Mouse (Mus musculus) embryonic fibroblast, embryonic 13.5 days (primary cell): ENCODE measurements around the gene 3100002H09Rik. TPM values are rescaled to one million over a fixed set of nuclear protein-coding genes. Genes with fewer than 3 reads are reported as not detected.

Experiments used
- H3K27ac ChIP-seq: 2 replicates; pipeline ENCODE4 v1.5.1; 2012; ENCODE audit warnings: low read length, control low read depth, inconsistent platforms; ENCODE audit not compliant: insufficient read depth
- H3K4me1 ChIP-seq: 2 replicates; pipeline ENCODE4 v1.6.1; 2011; ENCODE audit warnings: low read length; ENCODE audit not compliant: control insufficient read depth, insufficient read depth
- H3K4me3 ChIP-seq: 2 replicates; pipeline ENCODE4 v1.5.1; 2011; ENCODE audit warnings: mild to moderate bottlenecking, control low read depth, low read length; ENCODE audit not compliant: insufficient read depth
- CTCF ChIP-seq: IDR thresholded peaks from 2 replicates; pipeline ENCODE4 v1.5.1; 2011; ENCODE audit warnings: mild to moderate bottlenecking, control low read depth, low read length, moderate library complexity, borderline replicate concordance; ENCODE audit not compliant: insufficient read depth
- POLR2A ChIP-seq: IDR thresholded peaks from 2 replicates; pipeline ENCODE4 v1.6.1; 2011; ENCODE audit warnings: low read depth, mild to moderate bottlenecking, control low read depth, low read length, moderate library complexity
- polyA plus RNA-seq: library from polyadenylated mRNA; stranded (reverse); fragments of >200 nt; gene quantifications from 2 replicates; pipeline ENCODE4 v1.2.4, GENCODE M21; 2011; ENCODE audit warnings: low read depth; ENCODE audit not compliant: missing spikeins, insufficient read length

Gene 3100002H09Rik
- polyA plus RNA-seq, 1 experiment, result not detected

GRCm38 (mm10) chr4:124603712-124604111, 6.9 kb downstream of the 3100002H09Rik start:
- no peaks in the 10 kb centered on the region for H3K4me1 ChIP-seq
- no peak overlapping the region for H3K4me3 ChIP-seq

GRCm38 (mm10) chr4:124595929-124596328, 14.7 kb downstream of the 3100002H09Rik start:
- Histone ChIP-seq H3K4me3 (no peak overlapping the region), H3K27ac (no peak overlapping the region)
- TF ChIP-seq CTCF, result no peak
- TF ChIP-seq POLR2A, result no peak

More at GRCm38 (mm10) chr4:124603712-124604111, 6.9 kb downstream of the 3100002H09Rik start:
- TF ChIP-seq CTCF, result no peak
- no peak for TF ChIP-seq POLR2A
- H3K27ac ChIP-seq, result no peak overlapping the region

GRCm38 (mm10) chr4:124594933-124595332, 15.7 kb downstream of the 3100002H09Rik start:
- TF ChIP-seq POLR2A (no peak), CTCF (no peak)
- H3K27ac ChIP-seq, result no peak overlapping the region
- H3K4me3 ChIP-seq, result no peak overlapping the region
- no peaks in the 10 kb centered on the region for H3K4me1 ChIP-seq

More at GRCm38 (mm10) chr4:124595929-124596328, 14.7 kb downstream of the 3100002H09Rik start:
- no peaks in the 10 kb centered on the region for H3K4me1 ChIP-seq

- TF ChIP-seq CTCF, result no peak
- TF ChIP-seq POLR2A, result no peak
- Histone ChIP-seq H3K4me1 (no peaks in the 10 kb centered on the region), H3K27ac (no peak overlapping the region)
Observed at GRCm38 (mm10) chr4:124593691-124594090, 16.9 kb downstream of the 3100002H09Rik start.

GRCm38 (mm10) chr4:124593210-124593609, 17.4 kb downstream of the 3100002H09Rik start:
- TF ChIP-seq POLR2A (no peak), CTCF (no peak)
- no peaks in the 10 kb centered on the region for H3K4me1 ChIP-seq
- no peak overlapping the region for H3K4me3 ChIP-seq
- H3K27ac ChIP-seq, result no peak overlapping the region

More at GRCm38 (mm10) chr4:124593691-124594090, 16.9 kb downstream of the 3100002H09Rik start:
- no peak overlapping the region for H3K4me3 ChIP-seq

GRCm38 (mm10) chr4:124592241-124592640, 18.4 kb downstream of the 3100002H09Rik start:
- Histone ChIP-seq H3K27ac (no peak overlapping the region), H3K4me1 (no peaks in the 10 kb centered on the region), H3K4me3 (no peak overlapping the region)
- TF ChIP-seq CTCF (no peak), POLR2A (no peak)

- TF ChIP-seq POLR2A (no peak), CTCF (no peak)
Observed at GRCm38 (mm10) chr4:124580695-124581094, 29.9 kb downstream of the 3100002H09Rik start.

GRCm38 (mm10) chr4:124575955-124576445, 34.6 kb downstream of the 3100002H09Rik start:
- Histone ChIP-seq H3K4me1 (peaks cover 9% of the 10 kb centered on the region), H3K27ac (no peak overlapping the region), H3K4me3 (no peak overlapping the region)
- TF ChIP-seq CTCF (no peak), POLR2A (no peak)

More at GRCm38 (mm10) chr4:124580695-124581094, 29.9 kb downstream of the 3100002H09Rik start:
- peaks cover 4% of the 10 kb centered on the region for H3K4me1 ChIP-seq
- no peak overlapping the region for H3K27ac ChIP-seq
- no peak overlapping the region for H3K4me3 ChIP-seq

GRCm38 (mm10) chr4:124575269-124575954, 35.2 kb downstream of the 3100002H09Rik start:
- Histone ChIP-seq H3K4me3 (no peak overlapping the region), H3K27ac (no peak overlapping the region), H3K4me1 (peaks cover 9% of the 10 kb centered on the region)
- no peak for TF ChIP-seq POLR2A
- TF ChIP-seq CTCF, result no peak

GRCm38 (mm10) chr4:124573586-124573985, 37.0 kb downstream of the 3100002H09Rik start:
- no peak for TF ChIP-seq POLR2A
- no peak for TF ChIP-seq CTCF
- Histone ChIP-seq H3K4me1 (peaks cover 9% of the 10 kb centered on the region), H3K27ac (no peak overlapping the region), H3K4me3 (no peak overlapping the region)

GRCm38 (mm10) chr4:124570977-124571376, 39.6 kb downstream of the 3100002H09Rik start:
- H3K4me1 ChIP-seq, result peaks cover 6% of the 10 kb centered on the region
- no peak for TF ChIP-seq CTCF
- no peak for TF ChIP-seq POLR2A
- no peak overlapping the region for H3K27ac ChIP-seq

More at GRCm38 (mm10) chr4:124570977-124571376, 39.6 kb downstream of the 3100002H09Rik start:
- H3K4me3 ChIP-seq, result no peak overlapping the region
